Mouse (Mus musculus): Measurements from ENCODE around the gene Olfr983.

Gene Olfr983

GRCm38 (mm10) chr9:40093495-40093894, at the start of gene Olfr983:
Gene Olfr983 (minus strand): TSS chr9:40093595.
- DNase-seq, result no peak

DNA sequence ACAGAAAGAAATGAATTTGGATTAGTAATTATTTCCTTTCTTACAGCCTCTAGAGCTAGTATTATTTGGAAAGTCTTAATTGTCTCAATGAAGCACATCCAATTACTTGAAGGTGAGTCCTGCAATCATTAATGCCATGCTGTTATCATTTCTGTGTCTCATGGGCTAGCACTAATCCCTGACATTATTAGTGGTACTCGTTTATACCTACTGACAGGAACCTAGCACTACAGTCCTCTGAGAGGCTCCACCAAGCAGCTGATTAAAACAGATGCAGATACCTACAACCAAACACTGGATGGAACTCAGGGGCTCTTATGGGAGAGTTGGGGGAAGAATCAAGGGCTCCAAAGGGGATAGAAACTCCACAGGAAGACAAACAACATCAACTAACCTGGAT, 48.1 kb upstream of the Olfr983 start:
- no peak for DNase-seq

- DNase-seq, result no peak
These were observed 46.1 kb upstream of the Olfr983 start for GRCm38 (mm10) chr9:40139484-40139883.

GRCm38 (mm10) chr9:40136987-40137688, 43.7 kb upstream of the Olfr983 start:
- DNase-seq, result peak; percentile 24

DNA sequence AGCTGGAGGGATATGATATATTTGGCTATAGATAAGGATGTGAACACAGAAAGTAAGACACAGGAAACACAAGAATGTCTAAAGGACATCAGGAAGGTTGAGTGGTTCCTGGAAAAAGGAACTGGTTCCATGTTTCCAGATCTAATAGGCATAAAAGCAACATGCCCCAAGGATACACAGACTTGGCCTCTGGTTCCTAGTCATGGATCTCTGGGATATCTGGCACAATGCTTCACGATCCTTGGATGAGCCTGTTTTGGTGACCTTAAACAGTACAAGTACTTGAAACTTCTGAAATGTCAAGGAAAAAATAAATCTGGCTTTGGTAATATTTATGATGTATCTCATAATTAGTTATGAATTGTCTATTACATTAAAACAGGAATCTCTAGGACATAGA, 37.2 kb upstream of the Olfr983 start:
- no peak for DNase-seq

DNA sequence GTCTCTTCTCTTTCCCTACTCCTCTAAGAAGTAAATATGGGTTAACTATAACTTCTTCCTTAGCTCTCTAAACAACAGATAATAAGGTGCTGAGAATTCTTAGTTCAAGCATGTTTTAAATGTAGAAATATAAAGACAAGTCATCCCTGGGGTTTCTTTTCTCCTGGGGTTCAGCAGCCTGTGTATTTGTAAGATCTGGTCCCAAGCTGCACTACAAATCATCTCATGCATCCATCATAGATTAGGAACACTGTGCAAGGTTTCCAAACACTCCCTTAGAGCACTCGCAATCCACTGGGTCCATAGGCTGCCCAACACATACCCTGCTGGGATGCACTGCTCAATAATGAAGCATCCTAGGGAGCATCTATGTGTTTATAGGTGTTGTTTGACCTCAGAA, 36.7 kb upstream of the Olfr983 start, which contains the start of gene Olfr985:
Gene Olfr985, minus strand, starts transcription at position 101 of the 400 bp plus-strand sequence.
- DNase-seq, result no peak

- DNase-seq, result no peak
These were observed 23.9 kb upstream of the Olfr983 start for GRCm38 (mm10) chr9:40117287-40117659.

- no peak for DNase-seq
These were observed 23.4 kb upstream of the Olfr983 start for GRCm38 (mm10) chr9:40116645-40117286.

GRCm38 (mm10) chr9:40114106-40114505, 20.7 kb upstream of the Olfr983 start, which contains the start of gene Olfr984:
Gene Olfr984 (minus strand): TSS chr9:40114206.
- no peak for DNase-seq

- DNase-seq, result no peak
These were observed 1.4 kb upstream of the Olfr983 start for GRCm38 (mm10) chr9:40094769-40095168.

- DNase-seq, result no peak
These were observed 19.9 kb downstream of the Olfr983 start, which contains the start of gene Olfr982 for GRCm38 (mm10) chr9:40073529-40073928. Gene Olfr982 (plus strand): TSS chr9:40073829.

DNA sequence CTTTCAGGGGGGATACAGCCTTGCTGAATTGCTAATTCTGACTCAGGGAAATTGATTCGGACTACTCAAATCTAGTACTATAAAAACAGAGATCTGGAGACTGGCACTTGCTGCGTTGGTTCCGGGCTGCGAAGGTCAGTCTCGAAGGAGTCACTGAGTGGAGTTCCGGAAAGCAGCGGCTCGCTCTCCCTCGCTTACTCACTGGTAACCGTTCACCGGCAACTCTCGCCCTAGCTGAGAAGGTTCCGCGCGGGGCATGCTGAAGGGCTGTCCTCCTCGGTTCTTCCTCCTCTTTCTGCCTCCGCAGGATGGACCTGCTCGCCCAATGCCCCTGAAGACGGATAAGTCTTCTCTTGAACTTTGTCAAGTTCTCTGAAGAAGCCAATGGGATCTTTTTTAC, 43.3 kb downstream of the Olfr983 start:
- DNase-seq, result no peak

All from cerebellum, postnatal 14 days (tissue).